Mouse (Mus musculus): Measurements from ENCODE around the gene Hacd2. TPM values are rescaled to one million over a fixed set of nuclear protein-coding genes. Genes with fewer than 3 reads are reported as not detected.
A peak's percentile ranks its signal among the peaks of the same experiment; 100 is the strongest.

The Hacd2 gene
- polyA plus RNA-seq, 1 experiment from 2014 or later: 101 TPM

- DNase-seq (ENCODE audit: low spot score): no peak
- H3K9me3 ChIP-seq: no peaks in the 10 kb centered on the region
- H3K4me3 ChIP-seq: 0 out of 2 replicates have a peak overlapping the region, but pooled peaks have one; percentile 18
- peak overlapping the region; percentile 82 for H3K27ac ChIP-seq
- peaks cover 41% of the 10 kb centered on the region for H3K4me1 ChIP-seq
- peaks cover 11% of the 10 kb centered on the region for H3K36me3 ChIP-seq
- H3K27me3 ChIP-seq (ENCODE audit: insufficient read depth, poor library complexity, severe bottlenecking): no peaks in the 10 kb centered on the region
- WGBS: 57% methylated on average over 8 of the region's 8 CpGs
These were observed 89.0 kb downstream of the Hacd2 start for GRCm38 (mm10) chr16:35111143-35111620.

GRCm38 (mm10) chr16:35113496-35113895 is 91.3 kb downstream of the Hacd2 start:
- no peaks in the 10 kb centered on the region for H3K9me3 ChIP-seq
- DNase-seq (ENCODE audit: low spot score): no peak
- H3K4me1 ChIP-seq: peaks cover 40% of the 10 kb centered on the region
- no peak overlapping the region for H3K4me3 ChIP-seq
- H3K36me3 ChIP-seq: no peaks in the 10 kb centered on the region
- WGBS: 82% methylated on average over 5 of the region's 5 CpGs
- H3K27me3 ChIP-seq (ENCODE audit: insufficient read depth, poor library complexity, severe bottlenecking): no peaks in the 10 kb centered on the region
- no peak overlapping the region for H3K27ac ChIP-seq

GRCm38 (mm10) chr16:35116328-35116956 is 94.2 kb downstream of the Hacd2 start:
- Histone ChIP-seq H3K9me3 (no peaks in the 10 kb centered on the region), H3K4me3 (no peak overlapping the region), H3K27me3 (ENCODE audit: insufficient read depth, poor library complexity, severe bottlenecking) (no peaks in the 10 kb centered on the region), H3K4me1 (peaks cover 21% of the 10 kb centered on the region; the same call in 1 of the 2 replicates), H3K36me3 (0 out of 2 replicates have a peak, but pooled peaks cover 2% of the 10 kb centered on the region), H3K27ac (no peak overlapping the region)
- DNase-seq (ENCODE audit: low spot score): no peak
- 86% methylated on average over 7 of the region's 7 CpGs for WGBS

GRCm38 (mm10) chr16:35117436-35117835 is 95.2 kb downstream of the Hacd2 start:
- Histone ChIP-seq H3K36me3 (0 out of 2 replicates have a peak, but pooled peaks cover 2% of the 10 kb centered on the region), H3K27ac (0 out of 2 replicates have a peak overlapping the region, but pooled peaks have one; percentile 22), H3K27me3 (ENCODE audit: insufficient read depth, poor library complexity, severe bottlenecking) (no peaks in the 10 kb centered on the region), H3K4me3 (no peak overlapping the region), H3K9me3 (no peaks in the 10 kb centered on the region), H3K4me1 (peaks cover 17% of the 10 kb centered on the region; the same call in 1 of the 2 replicates)
- DNase-seq (ENCODE audit: low spot score): no peak
- 48% methylated on average over 7 of the region's 7 CpGs for WGBS

- peaks cover 13% of the 10 kb centered on the region; the same call in 1 of the 2 replicates for H3K4me1 ChIP-seq
- no peaks in the 10 kb centered on the region for H3K9me3 ChIP-seq
- 0 out of 2 replicates have a peak, but pooled peaks cover 2% of the 10 kb centered on the region for H3K36me3 ChIP-seq
- H3K27me3 ChIP-seq (ENCODE audit: insufficient read depth, poor library complexity, severe bottlenecking): no peaks in the 10 kb centered on the region
- H3K27ac ChIP-seq: no peak overlapping the region
- H3K4me3 ChIP-seq: no peak overlapping the region
- no peak for DNase-seq (ENCODE audit: low spot score)
- WGBS: 34% methylated on average over 4 of the region's 4 CpGs
These were observed 98.4 kb downstream of the Hacd2 start for GRCm38 (mm10) chr16:35120603-35121002.

- Histone ChIP-seq H3K27me3 (ENCODE audit: insufficient read depth, poor library complexity, severe bottlenecking) (no peaks in the 10 kb centered on the region), H3K4me1 (peaks cover 11% of the 10 kb centered on the region), H3K4me3 (no peak overlapping the region), H3K27ac (no peak overlapping the region), H3K9me3 (no peaks in the 10 kb centered on the region), H3K36me3 (no peaks in the 10 kb centered on the region)
- WGBS: 84% methylated on average over 5 of the region's 5 CpGs
- DNase-seq (ENCODE audit: low spot score): no peak
These were observed 105.0 kb downstream of the Hacd2 start for GRCm38 (mm10) chr16:35127270-35127669.

- H3K9me3 ChIP-seq: no peaks in the 10 kb centered on the region
- no peak for DNase-seq (ENCODE audit: low spot score)
- no peak overlapping the region for H3K4me3 ChIP-seq
- H3K27me3 ChIP-seq (ENCODE audit: insufficient read depth, poor library complexity, severe bottlenecking): no peaks in the 10 kb centered on the region
- H3K27ac ChIP-seq: 0 out of 2 replicates have a peak overlapping the region, but pooled peaks have one; percentile 10
- 63% methylated on average over 3 of the region's 3 CpGs for WGBS
- H3K4me1 ChIP-seq: peaks cover 6% of the 10 kb centered on the region
- no peaks in the 10 kb centered on the region for H3K36me3 ChIP-seq
These were observed 107.9 kb downstream of the Hacd2 start for GRCm38 (mm10) chr16:35130172-35130571.

GRCm38 (mm10) chr16:35139416-35139815 is 117.2 kb downstream of the Hacd2 start:
- H3K9me3 ChIP-seq: no peaks in the 10 kb centered on the region
- H3K4me3 ChIP-seq: no peak overlapping the region
- WGBS: 81% methylated on average over 6 of the region's 6 CpGs
- H3K27me3 ChIP-seq (ENCODE audit: insufficient read depth, poor library complexity, severe bottlenecking): peaks cover 4% of the 10 kb centered on the region; the same call in 1 of the 2 replicates
- no peak for DNase-seq (ENCODE audit: low spot score)
- H3K4me1 ChIP-seq: peaks cover 11% of the 10 kb centered on the region
- no peaks in the 10 kb centered on the region for H3K36me3 ChIP-seq
- H3K27ac ChIP-seq: no peak overlapping the region

- peak; percentile 79 for DNase-seq (ENCODE audit: low spot score)
- Histone ChIP-seq H3K36me3 (no peaks in the 10 kb centered on the region), H3K27ac (peak overlapping the region; percentile 68; the same call in 1 of the 2 replicates), H3K27me3 (ENCODE audit: insufficient read depth, poor library complexity, severe bottlenecking) (peaks cover 4% of the 10 kb centered on the region; the same call in 1 of the 2 replicates), H3K4me1 (peaks cover 11% of the 10 kb centered on the region), H3K4me3 (peak overlapping the region; percentile 13; the same call in 1 of the 2 replicates), H3K9me3 (no peaks in the 10 kb centered on the region)
- WGBS: 28% methylated on average over 11 of the region's 11 CpGs
These were observed 117.8 kb downstream of the Hacd2 start for GRCm38 (mm10) chr16:35139873-35140619.

- H3K36me3 ChIP-seq: no peaks in the 10 kb centered on the region
- H3K27me3 ChIP-seq (ENCODE audit: insufficient read depth, poor library complexity, severe bottlenecking): peaks cover 4% of the 10 kb centered on the region; the same call in 1 of the 2 replicates
- peaks cover 11% of the 10 kb centered on the region for H3K4me1 ChIP-seq
- H3K27ac ChIP-seq: no peak overlapping the region
- no peak for DNase-seq (ENCODE audit: low spot score)
- WGBS: 58% methylated on average over 9 of the region's 9 CpGs
- H3K9me3 ChIP-seq: no peaks in the 10 kb centered on the region
- H3K4me3 ChIP-seq: no peak overlapping the region
These were observed 118.4 kb downstream of the Hacd2 start for GRCm38 (mm10) chr16:35140620-35140975.

GRCm38 (mm10) chr16:35141839-35142238 is 119.6 kb downstream of the Hacd2 start:
- Histone ChIP-seq H3K27ac (no peak overlapping the region), H3K36me3 (no peaks in the 10 kb centered on the region), H3K27me3 (ENCODE audit: insufficient read depth, poor library complexity, severe bottlenecking) (peaks cover 4% of the 10 kb centered on the region; the same call in 1 of the 2 replicates), H3K4me3 (no peak overlapping the region), H3K4me1 (peaks cover 15% of the 10 kb centered on the region), H3K9me3 (no peaks in the 10 kb centered on the region)
- 70% methylated on average over 8 of the region's 8 CpGs for WGBS
- DNase-seq (ENCODE audit: low spot score): no peak

- Histone ChIP-seq H3K27ac (no peak overlapping the region), H3K4me3 (no peak overlapping the region), H3K36me3 (no peaks in the 10 kb centered on the region), H3K9me3 (no peaks in the 10 kb centered on the region), H3K27me3 (ENCODE audit: insufficient read depth, poor library complexity, severe bottlenecking) (peaks cover 13% of the 10 kb centered on the region), H3K4me1 (peaks cover 4% of the 10 kb centered on the region; the same call in 1 of the 2 replicates)
- 11% methylated on average over 4 of the region's 4 CpGs for WGBS
- no peak for DNase-seq (ENCODE audit: low spot score)
These were observed 123.9 kb downstream of the Hacd2 start for GRCm38 (mm10) chr16:35146153-35146552.
